Mouse (Mus musculus) myocyte (in vitro differentiated cells): Measurements from ENCODE around the gene Fut2. TPM values are rescaled to one million over a fixed set of nuclear protein-coding genes. Genes with fewer than 3 reads are reported as not detected.

Experiments
- H3K27me3 ChIP-seq: one replicate; pipeline ENCODE4 v1.6.1; 2011; ENCODE audit not compliant: control insufficient read depth, insufficient read depth, insufficient read length
- H3K36me3 ChIP-seq: one replicate; pipeline ENCODE4 v1.6.1; 2011; ENCODE audit not compliant: control insufficient read depth, insufficient read depth
- H3K4me2 ChIP-seq: one replicate; pipeline ENCODE4 v1.6.1; 2011; ENCODE audit warnings: low read depth, control low read depth
- H3K4me3 ChIP-seq: one replicate; pipeline ENCODE4 v1.5.1; 2011; ENCODE audit warnings: mild to moderate bottlenecking, control low read depth, moderate library complexity
- H3K79me2 ChIP-seq: one replicate; pipeline ENCODE4 v1.6.1; 2011; ENCODE audit not compliant: control insufficient read depth, insufficient read depth
- H3ac ChIP-seq: one replicate; pipeline ENCODE4 v1.6.1; 2011; ENCODE audit not compliant: control insufficient read depth, insufficient read length
- CEBPB ChIP-seq: IDR thresholded peaks from 2 replicates; pipeline ENCODE4 v1.6.1; 2011; ENCODE audit warnings: mild to moderate bottlenecking, moderate library complexity; ENCODE audit not compliant: poor library complexity, insufficient read depth, severe bottlenecking
- E2F4 ChIP-seq: IDR thresholded peaks from one replicate; pipeline ENCODE4 v1.6.1; 2011; ENCODE audit warnings: mild to moderate bottlenecking, control low read depth, moderate library complexity; ENCODE audit not compliant: insufficient read depth
- MAX ChIP-seq: IDR thresholded peaks from one replicate; pipeline ENCODE4 v1.6.1; 2011; ENCODE audit warnings: low read depth, mild to moderate bottlenecking, control low read depth
- MYOD1 ChIP-seq, 3 experiments: IDR thresholded peaks; one replicate each; pipeline ENCODE4 v1.6.1; 2011; ENCODE audit warnings: control low read depth in 2 of 3, low read depth in 2 of 3, mild to moderate bottlenecking in 2 of 3, moderate library complexity in 1 of 3; ENCODE audit not compliant: insufficient read length in 2 of 3, control insufficient read depth in 1 of 3
- MYOG ChIP-seq, 3 experiments: IDR thresholded peaks; one replicate each; pipeline ENCODE4 v1.6.1; 2011; ENCODE audit warnings: control low read depth in 2 of 3, low read depth in 2 of 3, mild to moderate bottlenecking in 2 of 3; ENCODE audit not compliant: insufficient read length in 2 of 3, control insufficient read depth in 1 of 3, insufficient read depth in 1 of 3
- POLR2A ChIP-seq: IDR thresholded peaks from one replicate; pipeline ENCODE4 v1.6.1; 2011; ENCODE audit warnings: low read depth, mild to moderate bottlenecking, control low read depth, moderate library complexity; ENCODE audit not compliant: insufficient read length
- POLR2AphosphoS2 ChIP-seq: IDR thresholded peaks from one replicate; pipeline ENCODE4 v1.6.1; 2011; ENCODE audit warnings: low read depth, control low read depth; ENCODE audit not compliant: insufficient read length
- REST ChIP-seq: IDR thresholded peaks from one replicate; pipeline ENCODE4 v1.6.1; 2011; ENCODE audit warnings: mild to moderate bottlenecking, control low read depth, moderate library complexity; ENCODE audit not compliant: insufficient read depth, insufficient read length
- SRF ChIP-seq: IDR thresholded peaks from one replicate; pipeline ENCODE4 v1.6.1; 2011; ENCODE audit warnings: low read depth; ENCODE audit not compliant: control insufficient read depth, insufficient read length
- TCF12 ChIP-seq: IDR thresholded peaks from one replicate; pipeline ENCODE4 v1.6.1; 2011; ENCODE audit warnings: mild to moderate bottlenecking, control low read depth; ENCODE audit not compliant: poor library complexity, insufficient read depth, severe bottlenecking
- TCF3 ChIP-seq: IDR thresholded peaks from one replicate; pipeline ENCODE4 v1.6.1; 2011; ENCODE audit warnings: low read depth, control low read depth; ENCODE audit not compliant: insufficient read length
- USF1 ChIP-seq: IDR thresholded peaks from one replicate; pipeline ENCODE4 v1.6.1; 2011; ENCODE audit warnings: low read depth, mild to moderate bottlenecking, control low read depth, moderate library complexity
- polyA plus RNA-seq: library from polyadenylated mRNA; unstranded; fragments of >200 nt; fragmentation: generic; extraction: Trizol; gene quantifications from one replicate; pipeline ENCODE4 v1.2.1, GENCODE M21; 2012; ENCODE audit warnings: missing spikeins

Gene Fut2
- polyA plus RNA-seq, 1 experiment = 0.41 TPM

- Histone ChIP-seq H3K4me3 (no peak overlapping the region), H3K79me2 (no peaks in the 10 kb centered on the region), H3K4me2 (no peak overlapping the region), H3K27me3 (no peaks in the 10 kb centered on the region), H3K36me3 (no peaks in the 10 kb centered on the region), H3ac (no peak overlapping the region)
- TF ChIP-seq MYOG (IDR thresholded peaks at IDR 0.05; ENCODE audit: control insufficient read depth in 1 of 3, insufficient read depth in 1 of 3, insufficient read length in 2 of 3, low read depth in 2 of 3) (no peak), CEBPB (no peak), MYOD1 (IDR thresholded peaks at IDR 0.05; ENCODE audit: control insufficient read depth in 1 of 3, insufficient read length in 2 of 3, low read depth in 2 of 3) (no peak)
Observed at GRCm38 (mm10) chr7:45689099-45689498, 22.9 kb upstream of the Fut2 start.

DNA sequence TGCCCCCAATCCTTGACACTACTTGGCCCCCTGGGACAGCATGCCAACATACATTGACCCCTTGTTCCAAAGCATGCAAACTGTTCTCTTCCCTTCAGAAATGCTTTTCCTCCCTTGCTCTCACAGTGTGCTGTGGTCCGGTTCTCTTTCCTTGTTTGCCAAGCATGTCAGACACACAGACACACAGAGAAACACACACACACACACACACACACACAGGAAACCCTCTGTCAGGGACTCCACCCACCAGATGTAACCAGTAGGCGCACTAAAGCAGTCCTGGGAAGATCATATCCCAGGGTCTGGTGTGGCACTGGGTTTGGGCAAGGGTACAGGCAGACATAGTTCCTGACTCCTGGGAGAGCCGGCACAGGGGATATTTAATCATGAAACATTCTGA lies 20.6 kb upstream of the Fut2 start:
- no peaks in the 10 kb centered on the region for H3K27me3 ChIP-seq
- H3K79me2 ChIP-seq = no peaks in the 10 kb centered on the region
- no peak overlapping the region for H3ac ChIP-seq
- TF ChIP-seq MYOD1 (IDR thresholded peaks at IDR 0.05; ENCODE audit: control insufficient read depth in 1 of 3, insufficient read length in 2 of 3, low read depth in 2 of 3) = no peak
- no peak for TF ChIP-seq MYOG (IDR thresholded peaks at IDR 0.05; ENCODE audit: control insufficient read depth in 1 of 3, insufficient read depth in 1 of 3, insufficient read length in 2 of 3, low read depth in 2 of 3)
- TF ChIP-seq E2F4 = no peak
- TF ChIP-seq CEBPB = no peak
- no peak for TF ChIP-seq POLR2A
- TF ChIP-seq MAX = no peak
- no peak for TF ChIP-seq REST
- TF ChIP-seq SRF = no peak
- no peak for TF ChIP-seq TCF3
- H3K4me3 ChIP-seq = no peak overlapping the region
- H3K36me3 ChIP-seq = no peaks in the 10 kb centered on the region
- H3K4me2 ChIP-seq = no peak overlapping the region

DNA sequence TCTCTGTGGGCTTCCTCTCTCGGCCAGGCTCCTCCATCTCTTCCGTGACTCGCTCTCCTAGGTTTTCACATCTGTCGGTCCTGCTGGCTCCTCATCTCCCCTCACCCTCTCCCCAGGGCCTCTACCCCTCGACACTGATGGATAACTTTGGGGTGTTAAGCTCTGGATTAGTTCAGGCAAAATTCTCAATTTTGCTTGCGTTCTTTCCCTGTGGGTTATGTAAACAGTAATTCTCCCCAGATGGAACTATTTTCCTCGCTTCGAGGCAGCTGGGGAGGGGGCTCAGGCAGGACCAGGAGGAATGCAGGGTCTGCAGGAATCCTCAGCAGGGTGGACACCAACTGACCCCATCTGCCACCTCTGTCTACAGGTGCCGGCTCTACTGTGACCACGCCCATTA lies 19.6 kb upstream of the Fut2 start:
- H3K4me2 ChIP-seq = no peak overlapping the region
- H3K36me3 ChIP-seq = no peaks in the 10 kb centered on the region
- H3K79me2 ChIP-seq = no peaks in the 10 kb centered on the region
- no peaks in the 10 kb centered on the region for H3K27me3 ChIP-seq
- TF ChIP-seq REST (no peak), TCF3 (no peak)
- H3ac ChIP-seq = no peak overlapping the region
- no peak overlapping the region for H3K4me3 ChIP-seq

GRCm38 (mm10) chr7:45683396-45684050 lies 17.3 kb upstream of the Fut2 start, which contains the start of gene Ntn5:
Gene Ntn5 (plus strand): TSS chr7:45684022.
- TF ChIP-seq MYOG (IDR thresholded peaks at IDR 0.05; ENCODE audit: control insufficient read depth in 1 of 3, insufficient read depth in 1 of 3, insufficient read length in 2 of 3, low read depth in 2 of 3) (no peak), SRF (no peak), MAX (no peak), E2F4 (no peak), REST (no peak), MYOD1 (IDR thresholded peaks at IDR 0.05; ENCODE audit: control insufficient read depth in 1 of 3, insufficient read length in 2 of 3, low read depth in 2 of 3) (no peak), TCF12 (no peak)
- Histone ChIP-seq H3K4me3 (no peak within 1 kb of the TSS), H3K79me2 (no peaks in the 10 kb centered on the region), H3ac (no peak within 1 kb of the TSS), H3K4me2 (no peak within 1 kb of the TSS), H3K27me3 (no peaks in the 10 kb centered on the region), H3K36me3 (no peaks in the 10 kb centered on the region)

DNA sequence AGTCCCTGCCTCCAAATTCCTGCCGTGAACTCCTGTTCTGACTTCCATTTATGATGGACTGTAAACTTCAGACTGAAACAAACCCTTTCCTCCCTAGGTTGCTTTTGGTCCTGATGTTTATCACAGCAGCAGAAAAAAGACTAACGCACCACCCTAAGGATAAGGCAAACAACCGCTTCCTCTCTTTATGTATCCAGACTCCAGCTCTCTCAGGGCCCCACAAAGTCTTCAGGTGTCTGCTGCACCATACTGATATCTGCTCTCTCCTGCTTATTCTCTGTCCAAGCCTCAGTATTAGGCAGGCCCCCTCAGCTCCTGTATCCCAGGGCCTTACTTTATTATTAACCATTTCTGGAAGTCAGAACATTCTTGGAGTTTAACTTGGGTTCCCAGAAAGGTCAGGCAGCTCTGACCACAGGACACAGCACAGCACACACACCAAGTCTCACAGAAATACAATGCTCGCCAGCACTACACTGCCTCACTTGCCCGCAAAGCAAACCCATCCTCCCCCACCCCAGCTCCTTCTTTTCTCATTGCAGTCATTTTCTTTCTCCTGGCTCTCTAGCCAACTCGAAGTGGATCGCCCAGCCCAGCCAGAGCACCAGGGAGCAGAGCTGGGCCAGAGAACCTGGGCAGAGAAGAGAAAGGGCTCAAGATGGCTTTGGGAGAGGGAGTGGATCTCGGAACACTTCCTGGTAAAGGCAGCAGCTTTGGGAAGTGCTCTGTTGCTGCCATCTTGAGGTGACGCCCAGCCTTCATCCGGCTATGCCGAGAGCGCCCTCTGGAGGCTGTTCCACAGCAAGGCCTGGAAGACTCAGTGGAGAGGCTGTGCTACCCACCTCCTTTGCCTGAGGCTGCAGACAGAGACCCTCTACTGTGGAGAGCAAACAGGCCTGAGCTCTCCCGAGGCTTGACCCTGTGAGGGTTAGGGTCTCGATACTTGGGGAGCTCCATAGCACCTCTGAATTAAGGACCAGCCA lies 16.2 kb upstream of the Fut2 start:
- Histone ChIP-seq H3K79me2 (no peaks in the 10 kb centered on the region), H3ac (no peak overlapping the region), H3K4me3 (no peak overlapping the region), H3K27me3 (no peaks in the 10 kb centered on the region), H3K4me2 (peak overlapping the region; percentile 47), H3K36me3 (no peaks in the 10 kb centered on the region)
- TF ChIP-seq MYOD1 (IDR thresholded peaks at IDR 0.05; ENCODE audit: control insufficient read depth in 1 of 3, insufficient read length in 2 of 3, low read depth in 2 of 3) (no peak), CEBPB (no peak), TCF3 (no peak), MAX (no peak), TCF12 (no peak), POLR2AphosphoS2 (no peak), POLR2A (no peak), REST (no peak), SRF (no peak), USF1 (no peak), MYOG (IDR thresholded peaks at IDR 0.05; ENCODE audit: control insufficient read depth in 1 of 3, insufficient read depth in 1 of 3, insufficient read length in 2 of 3, low read depth in 2 of 3) (no peak), E2F4 (no peak)
